Mouse (Mus musculus): Measurements from ENCODE around the gene Serpina11. TPM values are rescaled to one million over a fixed set of nuclear protein-coding genes. Genes with fewer than 3 reads are reported as not detected.

Gene Serpina11
- 0.34 and 0.40 TPM in 2 replicates for polyA plus RNA-seq (2015; fragmentation: Nextera tagmentation; extraction: Ambion mirVana)

DNA sequence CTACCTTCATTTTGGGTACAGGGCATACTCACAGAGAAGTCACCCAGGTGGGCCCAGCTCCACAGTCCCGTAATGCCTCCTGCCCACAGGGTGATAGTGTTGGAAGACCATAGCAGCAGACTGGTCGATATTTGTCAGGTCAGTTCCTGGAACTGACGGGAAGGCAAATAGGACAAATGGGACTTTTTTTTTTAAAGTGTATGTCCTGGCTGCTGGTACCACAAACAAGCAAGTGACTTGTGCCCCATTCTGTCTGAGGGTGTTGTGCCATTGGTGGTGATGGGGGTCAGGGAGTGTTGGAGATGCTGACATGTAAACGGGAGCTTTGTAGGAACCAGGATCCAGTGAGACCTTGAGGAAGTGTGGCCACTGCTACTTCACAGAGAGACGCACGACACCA lies at the start of gene Serpina11:
Gene Serpina11 (minus strand): TSS at position 101 of the 400 bp plus-strand sequence.
- DNase-seq (ENCODE audit: low spot score), result no peak

DNA sequence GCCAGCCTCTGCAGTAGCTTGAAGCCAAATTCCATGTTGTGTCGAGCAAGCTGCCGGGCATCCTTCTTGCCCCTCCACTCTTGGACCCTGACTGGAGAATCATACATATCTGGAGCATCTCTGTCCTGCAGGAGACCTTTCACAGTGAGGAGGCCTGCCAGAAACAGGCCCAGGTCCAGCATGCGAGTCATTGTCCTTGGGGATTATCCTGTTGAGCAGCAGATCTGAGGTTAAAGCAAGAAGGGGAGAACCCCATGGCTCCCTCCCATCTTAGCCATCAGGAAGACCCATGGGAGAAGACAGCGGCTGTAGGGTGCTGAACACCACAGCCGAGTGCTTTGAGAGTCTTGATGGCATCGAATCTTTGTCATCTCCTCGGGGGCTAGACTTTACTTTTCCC lies 48.4 kb upstream of the Serpina11 start:
- no peak for DNase-seq (ENCODE audit: low spot score)

DNA sequence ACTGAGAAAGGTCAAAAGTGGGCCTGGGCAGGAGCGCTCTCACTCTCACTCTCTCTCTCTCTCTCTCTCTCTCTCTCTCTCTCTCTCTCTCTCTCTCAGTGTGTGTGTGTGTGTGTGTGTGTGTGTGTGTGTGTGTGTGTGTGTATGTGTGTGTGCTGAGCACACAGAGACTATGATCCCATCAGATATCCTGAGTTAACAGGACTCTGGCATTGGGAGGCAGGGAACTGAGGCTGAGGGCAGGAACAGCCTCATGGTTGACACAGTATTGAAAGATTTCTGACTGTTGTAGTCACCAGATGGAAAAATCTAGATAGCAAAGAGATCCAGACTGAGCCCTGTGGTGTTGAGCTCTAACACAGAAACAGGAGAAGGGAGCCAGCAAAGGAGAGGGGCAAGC lies 44.0 kb upstream of the Serpina11 start:
- no peak for DNase-seq (ENCODE audit: low spot score)

DNA sequence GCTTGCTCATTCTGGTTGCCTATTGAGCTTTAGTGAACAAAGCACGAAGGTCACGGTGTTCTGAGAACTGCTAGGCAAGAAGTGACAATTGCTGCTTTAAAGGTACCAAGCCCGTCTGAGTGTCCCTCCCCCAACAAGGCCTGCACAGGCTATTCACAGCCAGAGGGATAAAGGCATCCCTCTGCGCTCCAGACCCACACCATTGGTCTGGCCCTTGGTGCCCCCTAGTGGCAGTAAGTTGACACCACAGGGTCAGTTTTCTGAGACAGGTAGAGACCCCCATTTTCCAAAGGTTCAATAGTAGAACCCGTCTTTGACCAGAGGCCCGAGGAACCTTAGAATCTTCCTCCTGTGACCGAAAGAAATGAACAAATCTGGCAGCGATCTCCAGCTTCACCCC lies 40.2 kb upstream of the Serpina11 start:
- DNase-seq (ENCODE audit: low spot score), result no peak

DNA sequence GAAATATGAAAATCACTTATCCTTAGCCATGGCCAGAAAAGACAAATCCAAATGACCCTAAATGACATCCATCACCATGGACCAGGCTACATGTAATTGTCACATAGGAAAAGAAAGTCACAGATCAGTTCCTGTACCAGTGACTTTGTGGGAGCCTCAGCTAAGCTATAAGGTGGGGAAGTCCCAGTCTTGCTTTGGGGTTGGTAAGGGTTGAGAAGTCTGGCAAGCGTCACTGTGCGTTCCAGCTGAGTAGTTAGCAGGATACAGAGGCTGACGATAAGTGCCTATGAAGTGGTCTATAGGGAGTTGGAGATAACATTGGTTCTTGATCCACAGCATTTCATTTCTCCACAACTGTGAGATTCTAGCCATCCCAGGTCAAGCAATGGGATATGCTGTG lies 25.5 kb upstream of the Serpina11 start:
- no peak for DNase-seq (ENCODE audit: low spot score)

DNA sequence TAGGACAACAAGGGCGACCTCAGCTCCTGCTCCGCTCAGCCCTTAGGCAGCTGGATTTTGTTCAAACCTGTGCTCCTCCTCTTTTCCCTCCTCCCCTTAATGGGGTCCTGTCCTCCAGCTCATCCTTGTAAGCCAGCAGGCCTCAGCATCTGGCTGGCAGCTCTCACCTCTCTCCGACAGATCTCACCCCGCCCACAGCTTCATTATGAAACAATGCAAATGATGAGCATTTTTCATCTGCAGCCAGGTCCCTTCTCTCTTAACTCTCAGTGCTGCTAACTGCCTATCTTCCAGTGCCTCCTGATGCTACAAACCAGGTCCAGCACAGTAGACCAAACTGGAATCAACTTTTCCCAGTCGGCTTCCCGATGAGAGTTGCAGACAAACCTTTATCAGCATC lies 23.9 kb upstream of the Serpina11 start, which contains the start of gene Serpina9:
Gene Serpina9 (minus strand): TSS at position 136 of the 400 bp plus-strand sequence.
- DNase-seq (ENCODE audit: low spot score), result no peak

DNA sequence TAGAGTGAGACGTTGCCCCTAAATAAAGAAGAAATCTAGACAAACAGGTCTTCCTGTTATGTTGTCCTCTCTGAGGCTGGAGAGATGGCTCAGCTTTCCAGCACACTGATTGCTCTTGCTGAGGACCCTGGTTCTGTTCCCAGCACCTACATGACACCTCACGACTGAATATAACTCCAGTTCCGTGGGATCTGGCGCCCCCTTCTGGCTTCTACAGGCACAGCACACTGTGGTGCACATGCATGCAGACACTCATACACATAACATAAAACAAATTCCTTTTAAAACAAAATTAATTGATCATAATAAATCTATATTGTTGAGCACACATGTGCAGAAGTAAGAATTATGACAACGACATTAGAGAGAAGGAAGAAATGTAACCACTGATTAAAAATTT lies 14.9 kb upstream of the Serpina11 start:
- no peak for DNase-seq (ENCODE audit: low spot score)

DNA sequence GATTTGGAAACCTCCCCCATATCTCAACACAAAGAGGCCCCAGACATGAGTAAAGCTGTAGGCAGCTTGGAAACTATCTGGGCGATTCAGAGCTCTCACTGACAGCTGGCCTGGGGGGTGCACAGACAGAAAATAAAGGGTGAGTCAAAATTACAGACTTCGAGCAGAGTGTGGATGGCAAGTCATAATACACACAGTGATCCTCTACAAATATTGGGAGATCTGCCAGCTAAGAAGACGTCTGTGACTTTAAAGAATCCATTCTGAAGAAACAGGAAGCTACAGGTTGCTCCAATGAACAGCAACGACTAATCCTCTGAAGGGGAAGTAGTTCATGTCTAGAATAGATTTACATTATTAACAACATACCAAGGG lies 13.5 kb upstream of the Serpina11 start:
- no peak for DNase-seq (ENCODE audit: low spot score)

DNA sequence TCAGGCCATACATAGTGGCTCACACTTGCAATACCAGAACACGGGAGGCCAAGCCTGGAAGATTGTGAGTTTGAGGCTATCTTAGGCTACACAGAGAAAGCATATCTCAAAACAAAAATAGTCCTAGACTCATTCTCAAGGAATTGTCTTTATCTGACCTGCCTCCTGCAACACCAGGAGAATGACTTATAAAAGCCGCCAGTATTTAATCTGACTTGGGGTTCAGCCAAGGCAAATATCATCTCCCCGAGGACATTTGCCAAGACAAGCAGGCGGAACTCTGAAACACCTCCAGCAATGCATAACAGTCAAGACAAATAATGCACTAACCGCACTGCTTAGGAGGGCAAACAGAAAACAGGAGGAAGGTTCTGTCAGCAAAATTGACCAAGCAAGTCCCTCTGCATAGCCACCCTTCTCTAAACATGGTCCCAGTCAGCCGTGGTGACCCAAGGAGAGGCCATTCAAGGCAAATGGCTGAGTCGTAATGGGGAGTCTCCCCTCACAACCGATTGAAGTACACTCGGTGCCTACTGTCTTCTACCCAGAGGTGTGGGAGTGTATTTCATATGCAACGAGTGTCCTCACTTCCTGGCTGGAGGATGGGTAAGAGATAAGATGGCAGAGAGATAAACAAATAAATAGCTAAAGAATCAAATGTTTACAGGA lies 12.9 kb upstream of the Serpina11 start:
- DNase-seq (ENCODE audit: low spot score), result no peak

DNA sequence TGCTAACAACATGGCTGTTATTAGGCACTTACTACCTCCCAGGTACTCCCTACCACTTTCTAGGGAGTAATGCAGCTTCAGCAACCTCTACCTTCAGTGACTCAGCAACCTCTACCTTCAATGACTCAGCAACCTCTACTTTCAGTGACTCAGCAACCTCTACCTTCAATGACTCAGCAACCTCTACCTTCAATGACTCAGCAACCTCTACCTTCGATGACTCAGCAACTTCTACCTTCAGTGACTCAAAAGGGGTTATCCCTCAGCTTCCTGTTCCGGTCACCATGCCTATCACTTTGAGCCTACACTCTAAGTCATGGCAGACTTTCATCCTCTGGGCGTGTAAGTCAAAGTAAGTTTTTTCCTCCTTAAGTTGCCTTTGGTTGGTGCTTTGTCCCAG lies 10.8 kb upstream of the Serpina11 start:
- no peak for DNase-seq (ENCODE audit: low spot score)

DNA sequence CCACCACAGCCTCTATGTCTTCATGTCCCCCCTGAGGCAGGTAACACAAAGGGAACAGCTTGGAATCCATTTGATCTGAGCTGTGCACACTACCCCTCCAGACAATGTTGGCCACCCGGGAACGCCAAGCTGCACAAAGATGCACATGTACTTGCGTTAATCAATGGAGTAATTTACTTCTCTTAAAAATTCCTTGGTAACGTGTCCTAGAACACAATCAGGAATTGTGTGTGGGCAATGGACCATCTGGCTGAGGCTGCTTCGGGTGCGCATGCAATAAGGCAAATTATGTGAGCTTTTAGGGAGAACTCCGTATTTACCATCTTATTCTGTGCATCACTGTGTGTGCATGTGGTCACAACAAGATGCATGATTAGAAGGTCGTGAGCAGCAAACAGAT lies 9.9 kb upstream of the Serpina11 start:
- no peak for DNase-seq (ENCODE audit: low spot score)

DNA sequence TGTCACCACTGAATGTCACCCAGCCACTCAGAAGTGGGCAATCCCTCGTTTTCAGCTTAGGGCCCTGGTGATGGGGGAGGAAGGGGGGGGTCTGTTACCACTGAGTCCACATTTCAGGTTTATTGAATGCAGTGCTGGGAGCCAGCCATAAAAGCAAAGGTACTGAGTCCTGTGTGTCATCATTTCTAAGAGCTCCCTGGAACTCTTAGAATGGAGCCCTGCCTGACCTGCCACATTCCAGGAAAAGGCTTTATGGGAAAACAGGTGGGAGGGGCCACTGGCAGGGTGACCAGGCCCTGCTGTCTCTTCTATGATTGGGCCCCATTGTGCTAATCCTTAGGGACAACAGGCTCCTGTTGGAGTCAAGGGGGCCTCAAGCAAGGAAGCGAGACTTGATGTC lies 6.8 kb upstream of the Serpina11 start:
- no peak for DNase-seq (ENCODE audit: low spot score)

DNA sequence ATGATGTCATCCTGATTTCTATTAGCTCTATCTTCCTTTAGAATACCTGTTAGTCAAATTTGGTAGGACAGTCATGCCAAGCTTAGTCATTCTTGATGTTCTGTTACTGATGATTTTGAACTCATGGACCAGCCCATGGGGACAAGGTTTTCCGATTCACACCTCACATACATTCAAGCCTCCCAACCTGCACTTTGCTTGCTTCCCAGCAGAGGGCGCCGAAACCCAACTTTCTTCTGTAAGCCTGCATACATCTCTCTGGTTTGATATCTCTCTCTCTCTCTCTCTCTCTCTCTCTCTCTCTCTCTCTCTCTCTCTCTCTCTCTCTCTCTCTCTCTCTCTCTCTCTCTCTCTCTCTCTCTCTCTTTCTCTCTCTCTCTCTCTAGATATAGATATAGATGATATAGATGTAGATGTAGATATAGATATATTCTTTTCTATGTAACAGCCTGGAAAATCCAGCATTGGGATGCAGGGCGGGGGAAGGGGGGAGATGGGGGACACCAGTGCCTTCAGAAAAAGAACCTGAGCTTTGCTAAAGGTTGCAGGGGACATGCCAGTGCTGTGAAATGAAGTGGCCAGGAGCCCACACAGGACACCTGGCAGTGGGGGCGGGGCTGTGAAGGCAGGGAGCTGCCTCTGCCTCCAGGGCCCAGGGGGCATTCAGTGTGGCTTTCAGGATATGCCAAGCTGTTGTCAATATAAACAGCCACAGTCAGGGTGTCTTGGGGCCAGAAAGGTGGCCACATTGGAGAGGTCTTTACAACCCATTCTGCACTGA lies 5.7 kb upstream of the Serpina11 start:
- DNase-seq (ENCODE audit: low spot score), result peak; percentile 36

DNA sequence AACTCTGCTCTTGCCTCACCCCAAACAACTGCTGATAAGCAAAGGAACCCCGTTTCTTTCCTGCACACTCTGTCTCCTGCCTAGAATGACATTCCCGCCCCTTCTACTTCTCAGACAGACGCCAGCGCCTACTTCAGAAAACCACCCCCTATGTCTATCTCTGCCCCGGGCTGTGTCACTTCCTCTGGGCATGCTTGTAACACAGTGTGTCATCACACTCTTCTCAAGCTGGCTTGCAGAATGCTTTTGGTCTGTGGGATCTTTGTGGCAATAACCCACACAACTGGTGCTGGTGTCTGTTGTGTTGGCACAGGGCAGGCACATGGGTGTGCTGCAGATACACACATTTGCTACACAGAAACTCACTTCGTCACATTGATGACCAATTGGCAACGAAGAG lies 3.2 kb upstream of the Serpina11 start:
- DNase-seq (ENCODE audit: low spot score), result no peak

DNA sequence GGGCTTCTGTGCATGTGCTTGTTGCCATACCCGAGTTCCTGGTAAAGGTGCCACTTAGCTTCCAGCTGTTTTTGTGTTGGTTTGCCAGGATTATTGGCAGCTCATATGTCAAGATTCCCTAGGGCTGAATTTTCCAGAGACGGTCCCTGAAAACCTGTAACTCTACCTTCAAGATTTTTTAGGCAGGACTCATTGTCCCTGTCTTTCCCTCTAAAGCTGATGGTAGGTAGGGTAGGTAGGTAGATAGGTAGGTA lies 316 bp downstream of the Serpina11 start:
- no peak for DNase-seq (ENCODE audit: low spot score)

DNA sequence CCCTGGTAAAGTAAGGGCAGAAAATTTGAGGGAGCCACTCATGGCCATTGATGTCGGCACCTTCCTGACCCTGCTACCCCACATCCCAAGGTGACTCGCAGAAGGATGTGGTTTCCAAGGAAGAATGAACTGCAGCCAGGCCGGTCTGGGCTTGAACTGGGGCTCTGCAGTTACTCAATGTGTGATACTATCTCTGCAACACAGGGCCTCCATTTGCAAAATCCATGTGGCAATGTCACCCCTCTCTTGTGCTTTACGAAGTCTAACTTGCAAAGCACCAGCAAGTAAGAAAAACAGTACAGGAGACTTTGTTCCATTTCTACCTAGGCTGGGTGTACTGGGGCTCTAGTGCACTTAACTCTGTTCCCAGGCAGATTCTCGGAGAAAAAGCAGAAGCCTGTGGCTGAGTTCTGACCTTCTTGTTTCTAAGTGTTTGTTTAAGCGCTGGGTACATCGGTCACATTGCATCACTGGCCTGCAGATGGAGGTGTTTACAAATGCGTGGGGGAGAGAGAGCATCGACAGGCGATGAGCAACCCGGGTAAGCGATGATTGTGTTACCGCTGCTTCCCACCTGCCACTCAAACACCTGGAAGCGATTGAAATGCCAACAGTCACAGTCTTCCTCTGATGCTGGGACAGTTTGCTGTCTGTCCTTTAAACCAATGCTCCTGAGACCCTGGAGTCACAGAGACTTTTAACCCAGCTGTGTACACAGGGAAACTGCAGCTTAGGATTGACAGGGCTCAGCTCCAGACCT lies 823 bp downstream of the Serpina11 start:
- no peak for DNase-seq (ENCODE audit: low spot score)

DNA sequence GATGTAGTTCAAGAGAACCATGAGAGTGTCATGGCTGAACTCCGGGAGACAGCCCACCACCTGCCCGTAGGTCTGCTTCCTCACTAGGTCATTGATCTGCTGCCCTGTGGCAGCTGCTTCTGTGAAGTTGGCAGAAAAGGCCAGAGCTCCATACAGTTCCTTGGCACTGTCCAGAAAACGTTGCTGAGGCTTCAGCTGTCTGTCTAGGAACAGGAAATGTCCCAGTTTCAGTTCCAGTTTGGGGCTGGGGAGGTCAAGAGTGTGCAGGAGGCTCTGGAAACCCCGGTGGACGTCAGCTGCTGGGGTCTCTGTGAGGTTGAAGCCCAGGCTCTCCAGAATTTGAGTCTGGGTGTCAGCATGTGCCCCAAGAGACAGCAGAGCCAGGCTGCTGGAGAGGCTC lies 3.9 kb downstream of the Serpina11 start:
- no peak for DNase-seq (ENCODE audit: low spot score)

DNA sequence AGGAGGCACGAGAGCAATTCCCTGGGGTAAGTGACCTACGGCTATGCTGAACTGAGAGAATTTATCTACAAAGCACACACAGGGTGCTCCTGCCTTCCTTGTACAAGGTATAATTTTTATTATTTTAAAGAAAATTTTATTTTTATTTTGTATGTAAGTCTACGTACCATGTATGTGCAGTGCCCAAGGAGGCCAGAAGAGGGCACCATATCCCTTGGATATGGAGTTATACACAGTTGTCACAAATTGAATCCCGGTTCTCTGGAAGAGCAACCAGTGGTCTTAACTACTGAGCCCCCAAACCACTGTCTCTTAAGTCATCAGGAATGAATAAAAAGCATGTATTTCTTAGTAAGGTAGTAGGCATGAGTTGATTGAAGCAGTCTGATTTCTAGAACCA lies 4.8 kb downstream of the Serpina11 start:
- no peak for DNase-seq (ENCODE audit: low spot score)

DNA sequence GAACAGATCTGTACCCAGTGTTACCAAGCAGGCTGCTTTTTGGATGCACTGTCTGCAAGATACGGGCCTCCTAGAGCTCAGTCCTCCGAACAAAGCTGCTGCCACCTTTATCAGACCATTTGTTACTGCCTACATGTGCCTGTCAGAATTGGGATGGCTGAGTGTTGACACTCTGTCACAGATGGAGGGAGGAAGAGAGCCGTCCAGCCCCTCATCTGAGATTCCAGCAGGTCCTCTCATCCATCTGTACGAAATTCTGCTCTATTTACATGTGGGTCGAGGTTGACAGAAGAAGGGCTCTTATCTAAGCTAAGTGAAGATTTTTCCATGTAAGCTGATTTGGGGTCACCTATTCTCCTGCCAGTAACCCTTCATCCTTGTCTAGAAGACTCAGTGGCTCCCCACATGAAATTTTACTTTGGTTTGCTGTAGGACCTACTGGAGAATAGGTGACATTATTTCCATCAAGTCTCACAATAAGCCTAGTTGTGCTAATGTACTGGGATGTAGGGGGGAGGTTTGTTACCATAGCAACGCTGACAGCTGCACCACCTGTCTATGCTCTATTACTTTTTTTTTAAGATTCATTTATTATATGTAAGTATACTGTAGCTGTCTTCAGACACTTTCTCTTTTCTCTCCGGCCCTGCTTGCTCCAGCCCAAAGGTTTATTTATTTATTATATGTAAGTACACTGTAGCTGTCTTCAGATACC lies 8.0 kb downstream of the Serpina11 start:
- no peak for DNase-seq (ENCODE audit: low spot score)

DNA sequence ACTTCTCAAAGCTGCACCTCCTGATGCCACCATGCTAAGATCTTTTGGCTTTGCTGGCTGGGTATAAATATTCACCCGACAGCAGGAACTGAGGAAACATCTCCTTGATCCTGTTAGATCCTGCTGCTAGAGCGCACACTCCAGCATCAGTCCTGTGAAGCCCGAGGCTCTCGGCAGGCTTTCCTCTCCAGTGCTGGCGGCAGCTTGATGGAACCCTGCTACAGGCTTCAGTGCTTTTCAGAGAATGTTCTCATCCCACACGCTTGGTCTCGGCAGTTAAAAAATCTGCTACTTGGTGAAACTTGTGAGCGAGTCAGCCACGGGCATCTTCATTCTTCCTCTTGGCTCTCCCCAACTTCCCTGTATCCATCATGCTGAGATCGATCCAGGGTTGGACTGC lies 11.5 kb downstream of the Serpina11 start:
- DNase-seq (ENCODE audit: low spot score), result no peak

DNA sequence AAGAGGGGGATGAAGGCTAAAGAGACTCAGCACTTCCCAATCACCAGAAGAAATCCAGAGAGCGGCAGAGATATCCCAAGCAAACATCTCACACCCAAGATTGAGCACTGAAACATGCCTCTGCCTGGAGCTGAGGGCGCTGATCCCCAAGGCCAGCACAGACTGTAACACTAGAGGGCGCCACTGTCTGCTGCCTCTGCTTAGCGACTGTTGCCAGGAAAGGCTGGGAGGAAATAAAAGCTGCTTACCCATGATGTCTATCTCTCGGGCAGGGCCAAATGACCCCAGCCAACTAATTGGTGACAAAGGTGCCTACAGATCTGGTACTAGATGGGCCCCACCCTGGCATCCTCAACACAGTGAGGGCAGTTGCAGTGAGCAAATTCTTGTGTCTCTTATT lies 11.9 kb downstream of the Serpina11 start:
- no peak for DNase-seq (ENCODE audit: low spot score)

DNA sequence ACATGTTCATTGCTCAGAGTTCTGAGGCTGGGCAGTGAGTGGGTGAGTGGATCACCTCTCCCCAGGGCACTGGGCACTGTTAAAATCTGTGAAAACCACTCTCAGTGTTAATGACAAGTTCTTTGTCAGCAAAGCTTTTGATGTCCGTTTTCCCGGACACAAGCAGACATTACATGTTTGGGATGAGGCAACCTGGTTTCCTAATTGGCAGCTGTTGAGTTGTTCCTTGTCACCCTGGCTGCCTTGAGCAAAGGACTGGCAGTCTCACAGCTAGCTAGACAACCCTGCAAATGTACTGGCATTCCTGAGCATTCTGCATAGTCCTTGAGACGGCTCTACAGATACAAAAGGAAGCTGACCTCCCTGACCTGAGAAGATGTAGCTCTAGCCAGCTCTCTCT lies 12.7 kb downstream of the Serpina11 start:
- no peak for DNase-seq (ENCODE audit: low spot score)
